Mouse (Mus musculus): ENCODE data around the gene Sertad1. TPM values are rescaled to one million over a fixed set of nuclear protein-coding genes. Genes with fewer than 3 reads are reported as not detected.

The Sertad1 gene
- polyA plus RNA-seq, 1 experiment from 2014 or later = 36.7 TPM

DNA sequence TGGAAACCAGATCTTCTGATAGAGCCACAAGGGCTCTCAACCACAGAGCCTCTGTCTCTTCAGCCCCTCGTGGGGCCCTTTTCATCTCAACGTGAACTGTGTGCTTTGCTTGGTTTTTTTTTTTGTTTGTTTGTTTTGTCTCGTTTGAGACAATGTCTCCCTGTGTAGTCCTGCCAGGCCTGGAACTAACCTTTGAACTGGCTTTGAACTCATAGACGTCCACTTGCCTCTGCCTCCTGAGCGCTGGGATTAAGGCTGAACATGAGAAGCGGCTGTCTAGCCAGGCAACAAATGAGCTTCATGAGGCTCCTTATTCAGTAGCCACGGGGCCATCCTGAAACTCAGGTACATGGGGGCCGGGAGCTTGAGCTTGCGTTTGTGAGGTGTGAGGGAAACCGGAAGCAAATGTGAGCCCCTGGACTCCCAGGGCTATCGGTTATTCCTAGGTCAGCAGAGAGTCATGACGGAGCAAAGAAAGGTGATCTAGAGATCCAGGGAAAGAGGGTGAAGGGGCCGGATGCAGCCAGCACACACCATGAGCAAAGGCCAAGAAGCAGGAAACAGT is 34.4 kb upstream of the Sertad1 start:
- no peak for ATAC-seq (ENCODE audit: insufficient read depth, low FRiP score, low read depth)
- no peaks in the 10 kb centered on the region for H3K9me3 ChIP-seq
- H3K4me2 ChIP-seq = no peak overlapping the region
- no peak overlapping the region for H3K9ac ChIP-seq
- no peaks in the 10 kb centered on the region for H3K36me3 ChIP-seq
- WGBS = 58% methylated on average over 13 of the region's 13 CpGs
- peaks cover 8% of the 10 kb centered on the region; the same call in 1 of the 2 replicates for H3K4me1 ChIP-seq
- H3K4me3 ChIP-seq (replicated peaks) = no peak overlapping the region
- H3K27me3 ChIP-seq (replicated peaks) = peaks cover 2% of the 10 kb centered on the region; the same call in 1 of the 2 replicates
- no peak overlapping the region for H3K27ac ChIP-seq

DNA sequence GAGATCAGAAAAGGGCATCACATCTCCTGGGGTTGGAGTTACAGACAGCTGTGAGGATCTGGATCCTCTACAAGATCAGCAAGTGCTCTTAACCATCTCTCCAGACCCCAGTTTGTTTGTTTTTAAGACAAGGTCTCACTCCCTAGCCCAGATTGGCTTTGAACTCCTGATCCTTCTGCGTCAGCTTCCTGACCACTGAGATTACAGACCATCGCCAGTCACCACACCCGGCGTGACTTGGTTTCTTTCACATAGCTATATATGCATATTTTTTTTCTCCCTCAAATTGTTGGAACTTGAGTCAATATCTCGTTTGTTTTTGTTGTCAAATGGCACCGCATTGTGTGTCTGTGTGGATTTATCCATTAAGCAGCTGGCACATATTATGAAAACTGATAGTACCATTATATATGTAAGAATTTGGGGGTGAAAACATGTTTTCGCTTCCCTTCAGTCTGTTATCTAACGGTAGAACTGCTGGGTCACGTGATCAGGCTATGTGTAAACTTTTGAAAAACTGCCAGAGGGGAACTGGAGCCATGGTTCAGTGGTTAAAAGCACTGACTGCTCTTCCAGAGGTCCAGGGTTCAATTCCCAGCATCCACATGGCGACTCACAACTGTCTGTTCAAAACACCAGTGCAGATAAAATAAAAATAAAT is 32.1 kb upstream of the Sertad1 start:
- no peak overlapping the region for H3K27ac ChIP-seq
- peak; percentile 57; the same call in 1 of the 2 replicates for ATAC-seq (ENCODE audit: insufficient read depth, low FRiP score, low read depth)
- H3K4me1 ChIP-seq = no peaks in the 10 kb centered on the region
- no peak overlapping the region for H3K9ac ChIP-seq
- no peaks in the 10 kb centered on the region for H3K36me3 ChIP-seq
- no peak overlapping the region for H3K4me2 ChIP-seq
- WGBS = 64% methylated on average over 10 of the region's 10 CpGs
- no peaks in the 10 kb centered on the region for H3K27me3 ChIP-seq (replicated peaks)
- no peak overlapping the region for H3K4me3 ChIP-seq (replicated peaks)
- H3K9me3 ChIP-seq = no peaks in the 10 kb centered on the region

DNA sequence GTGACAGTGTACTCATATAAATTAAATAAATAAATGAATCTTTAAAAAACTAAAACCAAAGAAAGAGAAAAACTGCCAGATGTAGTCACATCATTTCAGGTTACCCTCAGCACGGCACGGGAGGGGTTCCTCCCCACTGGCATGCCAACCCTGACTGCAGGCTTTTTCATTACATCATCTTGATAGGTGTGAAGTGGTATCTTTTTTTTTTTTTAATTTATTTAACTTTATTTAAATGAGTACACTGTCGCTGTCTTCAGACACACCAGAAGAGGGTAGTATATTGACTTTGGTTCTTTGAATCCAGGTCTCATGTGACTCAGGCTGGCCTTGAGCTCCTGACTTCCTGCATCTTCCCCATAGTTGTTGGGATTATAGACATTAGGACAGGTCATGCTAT is 31.4 kb upstream of the Sertad1 start:
- Histone ChIP-seq H3K36me3 (no peaks in the 10 kb centered on the region), H3K4me3 (replicated peaks) (no peak overlapping the region), H3K4me1 (no peaks in the 10 kb centered on the region), H3K9ac (no peak overlapping the region), H3K4me2 (no peak overlapping the region), H3K27me3 (replicated peaks) (no peaks in the 10 kb centered on the region), H3K27ac (no peak overlapping the region), H3K9me3 (no peaks in the 10 kb centered on the region)
- ATAC-seq (ENCODE audit: insufficient read depth, low FRiP score, low read depth) = no peak
- 81% methylated on average over 3 of the region's 3 CpGs for WGBS

DNA sequence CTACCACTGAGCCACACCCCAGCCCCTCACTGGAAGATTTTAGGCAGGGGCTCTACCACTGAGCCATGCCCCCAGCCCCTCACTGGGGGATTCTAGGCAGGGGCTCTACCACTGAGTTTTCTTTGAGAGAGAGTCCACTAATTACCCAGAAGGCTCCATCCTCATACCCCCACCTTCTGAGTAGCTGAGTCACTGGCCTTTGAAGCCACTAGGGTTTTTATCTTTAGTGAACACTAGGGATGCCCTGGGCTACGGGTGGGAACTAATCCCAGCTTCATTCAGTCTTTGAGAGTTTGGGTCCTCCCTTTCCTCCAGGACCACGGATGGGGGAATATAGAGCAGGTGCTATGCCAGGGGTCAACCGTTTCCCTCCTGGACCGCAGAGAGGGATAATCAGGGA is 28.1 kb upstream of the Sertad1 start:
- H3K4me3 ChIP-seq (replicated peaks) = no peak overlapping the region
- no peaks in the 10 kb centered on the region for H3K27me3 ChIP-seq (replicated peaks)
- ATAC-seq (ENCODE audit: insufficient read depth, low FRiP score, low read depth) = no peak
- no peak overlapping the region for H3K4me2 ChIP-seq
- no peaks in the 10 kb centered on the region for H3K4me1 ChIP-seq
- WGBS = 86% methylated on average over 4 of the region's 4 CpGs
- H3K27ac ChIP-seq = no peak overlapping the region
- no peaks in the 10 kb centered on the region for H3K36me3 ChIP-seq
- no peak overlapping the region for H3K9ac ChIP-seq
- no peaks in the 10 kb centered on the region for H3K9me3 ChIP-seq

DNA sequence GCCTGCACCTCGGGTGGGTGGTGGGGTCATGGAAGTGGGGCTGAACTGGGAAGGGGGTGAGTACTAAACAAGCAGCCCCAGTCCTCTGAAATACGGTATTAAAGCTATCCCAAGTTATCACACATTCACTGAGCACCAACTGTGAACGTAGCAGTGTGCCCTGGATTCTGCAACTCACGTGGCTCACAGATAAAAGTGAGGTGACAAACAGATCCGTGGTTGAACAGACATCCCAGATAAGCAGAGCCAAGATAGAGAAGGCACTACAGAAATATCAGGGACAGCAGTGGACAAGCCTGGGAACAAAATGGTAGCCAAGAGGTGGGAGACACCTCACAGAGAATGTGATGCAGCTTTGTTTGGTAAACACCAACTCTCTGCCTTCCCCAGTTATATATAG is 27.1 kb upstream of the Sertad1 start:
- Histone ChIP-seq H3K27ac (no peak overlapping the region), H3K36me3 (no peaks in the 10 kb centered on the region), H3K27me3 (replicated peaks) (no peaks in the 10 kb centered on the region), H3K4me2 (no peak overlapping the region), H3K4me1 (no peaks in the 10 kb centered on the region), H3K4me3 (replicated peaks) (no peak overlapping the region), H3K9me3 (no peaks in the 10 kb centered on the region), H3K9ac (no peak overlapping the region)
- ATAC-seq (ENCODE audit: insufficient read depth, low FRiP score, low read depth) = no peak; the same call in 1 of the 2 replicates
- WGBS = 84% methylated on average over 5 of the region's 5 CpGs

- Histone ChIP-seq H3K4me1 (no peaks in the 10 kb centered on the region), H3K4me3 (replicated peaks) (no peak overlapping the region), H3K27ac (no peak overlapping the region), H3K9me3 (no peaks in the 10 kb centered on the region), H3K4me2 (no peak overlapping the region), H3K9ac (no peak overlapping the region), H3K27me3 (replicated peaks) (no peaks in the 10 kb centered on the region), H3K36me3 (no peaks in the 10 kb centered on the region)
- WGBS = 70% methylated on average over 6 of the region's 6 CpGs
- no peak for ATAC-seq (ENCODE audit: insufficient read depth, low FRiP score, low read depth)
Observed at GRCm38 (mm10) chr7:27460477-27460876, 26.2 kb upstream of the Sertad1 start.

GRCm38 (mm10) chr7:27467648-27468047 is 19.1 kb upstream of the Sertad1 start:
- no peak overlapping the region for H3K27ac ChIP-seq
- H3K9ac ChIP-seq = no peak overlapping the region
- ATAC-seq (ENCODE audit: insufficient read depth, low FRiP score, low read depth) = no peak
- 27% methylated on average over 4 of the region's 4 CpGs for WGBS
- H3K36me3 ChIP-seq = no peaks in the 10 kb centered on the region
- no peaks in the 10 kb centered on the region for H3K9me3 ChIP-seq
- no peaks in the 10 kb centered on the region for H3K27me3 ChIP-seq (replicated peaks)
- H3K4me2 ChIP-seq = no peak overlapping the region
- no peak overlapping the region for H3K4me3 ChIP-seq (replicated peaks)
- H3K4me1 ChIP-seq = no peaks in the 10 kb centered on the region

DNA sequence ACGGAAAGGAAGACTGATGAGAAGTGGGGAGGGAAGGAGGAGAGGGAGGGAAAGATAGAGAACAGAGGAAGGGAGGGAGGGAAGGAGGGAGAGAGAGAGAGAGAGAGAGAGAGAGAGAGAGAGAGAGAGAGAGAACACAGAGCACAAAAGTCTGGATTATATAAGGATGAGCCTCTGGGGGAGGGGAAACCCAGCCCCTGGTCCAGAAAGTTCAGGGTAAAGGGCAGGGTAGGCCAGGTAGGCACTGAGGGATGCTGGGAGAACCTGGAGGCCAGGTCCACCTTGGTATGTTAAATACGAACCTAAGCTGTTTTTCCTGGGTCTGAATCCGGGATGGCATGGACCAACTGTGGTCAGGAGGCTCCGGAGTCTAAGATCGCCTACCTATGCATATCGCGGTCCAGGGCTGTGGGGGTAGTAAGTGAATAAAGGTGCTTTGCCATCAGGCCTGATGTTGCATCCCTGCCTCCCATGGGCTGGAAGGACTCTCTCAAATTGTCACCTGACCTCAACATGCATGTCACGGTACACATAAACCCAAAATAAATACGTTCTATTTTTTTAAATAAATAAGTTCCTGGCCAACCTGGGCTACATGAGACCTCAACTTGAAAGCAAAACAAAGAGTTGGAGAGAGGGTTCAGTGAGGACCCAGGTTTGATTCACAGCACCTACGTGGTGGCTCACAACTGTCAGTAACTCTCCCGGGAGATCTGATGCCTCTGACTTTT is 15.2 kb upstream of the Sertad1 start:
- ATAC-seq (ENCODE audit: insufficient read depth, low FRiP score, low read depth) = no peak
- Histone ChIP-seq H3K36me3 (peaks cover 3% of the 10 kb centered on the region; the same call in 1 of the 2 replicates), H3K9ac (no peak overlapping the region), H3K27ac (0 out of 2 replicates have a peak overlapping the region, but pooled peaks have one; percentile 97), H3K4me1 (peaks cover 12% of the 10 kb centered on the region; the same call in 1 of the 2 replicates), H3K4me2 (no peak overlapping the region), H3K4me3 (replicated peaks) (no peak overlapping the region), H3K27me3 (replicated peaks) (no peaks in the 10 kb centered on the region), H3K9me3 (no peaks in the 10 kb centered on the region)
- 89% methylated on average over 11 of the region's 11 CpGs for WGBS

DNA sequence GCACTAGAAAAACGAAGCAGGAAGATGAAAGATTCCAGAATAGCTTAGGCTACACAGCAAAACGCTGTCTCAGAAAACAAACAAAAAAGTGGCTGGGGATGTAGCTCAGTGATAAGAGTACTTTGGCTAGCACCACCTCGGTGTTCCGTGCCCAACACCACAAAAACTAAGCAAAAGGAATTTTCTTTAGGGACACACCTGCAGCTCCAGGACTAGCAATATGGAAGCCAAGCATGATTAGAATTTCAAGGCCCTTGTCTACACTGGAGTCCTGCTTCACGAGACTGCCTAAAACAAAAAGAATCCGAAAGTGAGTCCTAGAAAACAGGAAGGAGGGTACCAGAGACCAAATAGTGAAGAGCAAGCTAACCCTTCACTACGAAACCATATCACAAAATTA is 14.1 kb upstream of the Sertad1 start:
- Histone ChIP-seq H3K36me3 (peaks cover 8% of the 10 kb centered on the region), H3K9ac (no peak overlapping the region), H3K4me1 (peaks cover 13% of the 10 kb centered on the region; the same call in 1 of the 2 replicates), H3K4me3 (replicated peaks) (peak overlapping the region; percentile 88), H3K4me2 (peak overlapping the region; percentile 60), H3K9me3 (no peaks in the 10 kb centered on the region), H3K27me3 (replicated peaks) (no peaks in the 10 kb centered on the region), H3K27ac (peak overlapping the region; percentile 97)
- 21% methylated on average over 7 of the region's 7 CpGs for WGBS
- no peak for ATAC-seq (ENCODE audit: insufficient read depth, low FRiP score, low read depth)

GRCm38 (mm10) chr7:27473156-27473834 is 13.4 kb upstream of the Sertad1 start, which contains the start of gene Sertad3:
Sertad3 (plus strand) TSS chr7:27473768.
- Histone ChIP-seq H3K9ac (peak within 1 kb of the TSS; percentile 78), H3K27ac (peak within 1 kb of the TSS; percentile 97), H3K4me3 (replicated peaks) (peak within 1 kb of the TSS; percentile 88), H3K36me3 (peaks cover 10% of the 10 kb centered on the region), H3K4me2 (peak within 1 kb of the TSS; percentile 60), H3K4me1 (peaks cover 17% of the 10 kb centered on the region), H3K27me3 (replicated peaks) (no peaks in the 10 kb centered on the region), H3K9me3 (no peaks in the 10 kb centered on the region)
- under 1% methylated on average over 36 of the region's 36 CpGs for WGBS
- ATAC-seq (ENCODE audit: insufficient read depth, low FRiP score, low read depth) = peak; percentile 91

DNA sequence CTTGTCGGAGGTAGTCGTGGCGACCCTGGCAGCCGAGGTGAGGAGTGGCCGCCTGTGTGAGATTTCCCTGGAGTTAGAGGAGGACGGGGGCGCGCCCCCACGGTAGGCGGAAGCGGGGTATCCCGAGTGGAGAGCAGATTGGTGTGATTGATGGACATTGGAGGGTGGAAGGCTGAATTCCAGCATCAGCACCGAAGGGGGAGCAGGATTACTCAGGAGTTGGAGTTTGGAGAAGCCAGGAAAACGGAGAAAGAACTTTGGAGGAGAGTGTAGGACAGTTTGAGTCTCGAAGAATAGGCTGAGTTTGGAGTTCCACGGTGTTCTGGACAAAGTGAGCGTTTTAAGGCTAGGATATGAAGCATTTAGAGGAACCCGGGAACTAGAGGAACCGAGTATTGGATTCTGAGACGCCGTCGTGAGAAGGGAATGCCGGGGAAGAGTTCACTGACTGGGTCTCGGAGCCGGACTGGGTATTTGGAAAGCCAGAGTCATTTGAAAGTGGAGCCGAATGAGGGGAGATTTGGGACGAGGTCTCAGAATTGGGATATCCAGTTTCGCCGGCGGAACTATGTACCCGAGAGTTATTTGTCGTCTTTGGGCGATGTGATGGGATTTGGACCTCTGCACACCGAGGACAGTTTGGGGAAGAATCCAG is 12.7 kb upstream of the Sertad1 start:
- WGBS = under 1% methylated on average over 34 of the region's 34 CpGs
- H3K4me1 ChIP-seq = peaks cover 17% of the 10 kb centered on the region
- peak overlapping the region; percentile 97 for H3K27ac ChIP-seq
- H3K9ac ChIP-seq = peak overlapping the region; percentile 78
- ATAC-seq (ENCODE audit: insufficient read depth, low FRiP score, low read depth) = no peak
- H3K4me3 ChIP-seq (replicated peaks) = peak overlapping the region; percentile 88
- no peaks in the 10 kb centered on the region for H3K27me3 ChIP-seq (replicated peaks)
- H3K4me2 ChIP-seq = peak overlapping the region; percentile 60
- H3K9me3 ChIP-seq = no peaks in the 10 kb centered on the region
- peaks cover 12% of the 10 kb centered on the region for H3K36me3 ChIP-seq
